Mouse (Mus musculus): ENCODE results near the gene Ptges3l. TPM values are rescaled to one million over a fixed set of nuclear protein-coding genes. Genes with fewer than 3 reads are reported as not detected.

The Ptges3l gene
- polyA plus RNA-seq, 1 experiment from 2014 or later: 24.1 TPM

DNA sequence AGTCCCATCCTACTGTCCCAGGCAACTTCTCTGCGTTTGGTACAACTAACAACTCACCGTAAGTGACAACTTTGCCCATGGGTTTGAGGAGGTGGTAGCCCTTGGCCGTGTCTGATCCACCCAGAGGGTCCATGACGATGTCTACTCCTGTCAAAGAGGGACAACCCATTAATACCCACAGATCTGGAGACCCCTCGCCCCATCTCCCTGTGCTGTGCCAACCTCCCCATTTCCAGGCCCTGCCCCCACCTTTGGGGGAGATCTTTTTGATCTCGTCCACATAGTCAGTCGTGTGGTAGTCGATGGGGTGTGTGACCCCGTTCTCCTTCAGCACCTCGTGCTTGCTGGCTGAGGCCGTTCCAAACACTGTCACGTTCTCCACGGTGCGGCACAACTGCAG is 37.0 kb upstream of the Ptges3l start:
- no peak for ATAC-seq (ENCODE audit: insufficient number of reproducible peaks, insufficient read depth, low FRiP score, low read depth)
- Histone ChIP-seq H3K9ac (replicated peaks; ENCODE audit: low read depth, low read length) (no peak overlapping the region), H3K4me3 (ENCODE audit: low read depth, low read length) (no peak overlapping the region), H3K36me3 (ENCODE audit: control insufficient read depth, insufficient read depth, low read length) (peaks cover 17% of the 10 kb centered on the region), H3K4me1 (ENCODE audit: control insufficient read depth, insufficient read depth, low read length) (peaks cover 34% of the 10 kb centered on the region), H3K27ac (ENCODE audit: low read length) (no peak overlapping the region), H3K27me3 (ENCODE audit: control insufficient read depth, insufficient read depth, low read length) (no peaks in the 10 kb centered on the region), H3K4me2 (replicated peaks; ENCODE audit: low read depth, low read length) (no peak overlapping the region), H3K9me3 (ENCODE audit: control insufficient read depth, low read depth, low read length) (no peaks in the 10 kb centered on the region)
- WGBS: 89% methylated on average over 14 of the region's 14 CpGs

DNA sequence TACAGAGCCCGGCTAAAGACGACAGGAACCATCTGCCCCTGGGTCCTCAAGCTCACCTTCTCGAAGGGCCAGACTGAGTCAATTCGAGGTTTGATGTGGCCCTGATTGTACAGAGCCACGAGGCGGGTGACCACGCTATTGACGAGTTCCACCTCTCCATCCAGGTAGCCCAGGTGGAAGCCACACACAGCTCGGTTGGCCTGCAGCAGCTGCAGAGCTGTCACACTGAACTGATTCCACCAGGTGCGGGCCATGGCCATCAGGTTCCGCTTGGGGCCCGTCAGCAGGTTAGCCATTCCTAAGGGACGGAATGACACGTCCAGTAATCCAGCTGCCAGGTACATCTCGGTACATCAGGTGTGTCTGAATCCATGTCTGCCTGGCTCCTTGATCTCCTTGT is 35.2 kb upstream of the Ptges3l start:
- H3K27me3 ChIP-seq (ENCODE audit: control insufficient read depth, insufficient read depth, low read length): no peaks in the 10 kb centered on the region
- peaks cover 34% of the 10 kb centered on the region for H3K4me1 ChIP-seq (ENCODE audit: control insufficient read depth, insufficient read depth, low read length)
- H3K9ac ChIP-seq (replicated peaks; ENCODE audit: low read depth, low read length): no peak overlapping the region
- H3K27ac ChIP-seq (ENCODE audit: low read length): no peak overlapping the region
- no peak overlapping the region for H3K4me3 ChIP-seq (ENCODE audit: low read depth, low read length)
- no peak overlapping the region for H3K4me2 ChIP-seq (replicated peaks; ENCODE audit: low read depth, low read length)
- H3K36me3 ChIP-seq (ENCODE audit: control insufficient read depth, insufficient read depth, low read length): peaks cover 17% of the 10 kb centered on the region
- ATAC-seq (ENCODE audit: insufficient number of reproducible peaks, insufficient read depth, low FRiP score, low read depth): no peak
- WGBS: 79% methylated on average over 15 of the region's 15 CpGs
- H3K9me3 ChIP-seq (ENCODE audit: control insufficient read depth, low read depth, low read length): no peaks in the 10 kb centered on the region

DNA sequence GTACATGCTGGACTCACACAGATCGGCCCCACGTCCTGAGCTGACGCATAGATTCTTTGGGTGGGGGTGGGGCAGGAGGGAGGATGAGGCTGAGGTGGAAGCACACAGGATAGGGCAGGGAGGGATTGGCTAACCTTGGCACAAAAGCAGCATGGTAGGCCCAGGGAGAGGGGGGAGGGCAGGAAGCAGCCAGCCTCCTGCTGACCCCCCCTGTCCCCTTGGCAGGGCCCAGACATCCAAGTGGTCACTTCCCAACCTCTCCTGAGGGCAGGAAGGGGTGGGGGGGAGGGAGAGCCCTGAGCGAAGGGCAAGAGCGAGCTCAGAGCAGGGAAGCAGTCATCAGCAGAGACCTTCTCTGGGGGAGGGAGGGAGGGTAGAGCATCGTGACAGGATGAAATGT is 34.6 kb upstream of the Ptges3l start:
- 38% methylated on average over 6 of the region's 6 CpGs for WGBS
- Histone ChIP-seq H3K9ac (replicated peaks; ENCODE audit: low read depth, low read length) (no peak overlapping the region), H3K4me1 (ENCODE audit: control insufficient read depth, insufficient read depth, low read length) (peaks cover 33% of the 10 kb centered on the region), H3K36me3 (ENCODE audit: control insufficient read depth, insufficient read depth, low read length) (peaks cover 17% of the 10 kb centered on the region), H3K27me3 (ENCODE audit: control insufficient read depth, insufficient read depth, low read length) (no peaks in the 10 kb centered on the region), H3K27ac (ENCODE audit: low read length) (no peak overlapping the region), H3K4me3 (ENCODE audit: low read depth, low read length) (no peak overlapping the region), H3K9me3 (ENCODE audit: control insufficient read depth, low read depth, low read length) (no peaks in the 10 kb centered on the region), H3K4me2 (replicated peaks; ENCODE audit: low read depth, low read length) (no peak overlapping the region)
- no peak for ATAC-seq (ENCODE audit: insufficient number of reproducible peaks, insufficient read depth, low FRiP score, low read depth)

DNA sequence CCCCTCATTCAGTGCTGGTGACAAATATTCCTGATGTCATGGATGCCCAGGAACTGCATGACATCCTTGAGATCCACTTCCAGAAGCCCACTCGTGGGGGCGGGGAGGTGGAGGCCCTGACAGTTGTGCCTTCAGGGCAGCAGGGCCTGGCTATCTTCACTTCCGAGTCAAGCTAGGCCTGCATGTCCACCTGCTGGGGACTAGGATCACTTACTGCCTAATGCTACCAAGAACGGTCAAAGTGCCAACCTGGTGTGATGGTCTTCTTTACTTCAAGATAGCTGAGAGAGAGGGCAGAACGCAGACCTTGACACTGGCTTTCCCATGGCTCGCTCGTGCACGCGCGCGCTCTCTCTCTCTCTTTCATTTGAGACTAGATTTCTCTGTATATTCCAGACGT is 33.1 kb upstream of the Ptges3l start:
- H3K4me2 ChIP-seq (replicated peaks; ENCODE audit: low read depth, low read length): no peak overlapping the region
- no peaks in the 10 kb centered on the region for H3K9me3 ChIP-seq (ENCODE audit: control insufficient read depth, low read depth, low read length)
- no peak for ATAC-seq (ENCODE audit: insufficient number of reproducible peaks, insufficient read depth, low FRiP score, low read depth)
- no peak overlapping the region for H3K4me3 ChIP-seq (ENCODE audit: low read depth, low read length)
- no peak overlapping the region for H3K27ac ChIP-seq (ENCODE audit: low read length)
- no peak overlapping the region for H3K9ac ChIP-seq (replicated peaks; ENCODE audit: low read depth, low read length)
- no peaks in the 10 kb centered on the region for H3K27me3 ChIP-seq (ENCODE audit: control insufficient read depth, insufficient read depth, low read length)
- peaks cover 21% of the 10 kb centered on the region for H3K4me1 ChIP-seq (ENCODE audit: control insufficient read depth, insufficient read depth, low read length)
- WGBS: 78% methylated on average over 12 of the region's 12 CpGs
- H3K36me3 ChIP-seq (ENCODE audit: control insufficient read depth, insufficient read depth, low read length): peaks cover 17% of the 10 kb centered on the region

DNA sequence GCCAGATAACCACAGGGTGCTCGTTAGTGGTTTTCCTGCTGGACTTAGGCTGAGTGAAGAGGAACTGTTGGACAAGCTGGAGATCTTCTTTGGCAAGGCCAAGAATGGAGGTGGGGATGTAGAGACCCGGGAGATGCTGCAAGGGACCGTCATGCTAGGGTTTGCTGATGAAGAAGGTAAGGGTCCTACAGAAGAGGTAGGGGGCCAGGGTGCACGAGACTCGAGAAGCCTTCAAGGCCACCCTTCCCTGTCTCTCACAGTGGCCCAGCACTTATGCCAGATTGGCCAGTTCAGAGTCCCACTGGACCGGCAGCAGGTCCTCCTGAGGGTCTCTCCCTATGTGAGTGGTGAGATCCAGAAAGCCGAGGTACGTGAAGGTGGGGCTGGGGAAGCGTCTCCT is 32.5 kb upstream of the Ptges3l start:
- H3K27ac ChIP-seq (ENCODE audit: low read length): no peak overlapping the region
- WGBS: 87% methylated on average over 9 of the region's 9 CpGs
- H3K9me3 ChIP-seq (ENCODE audit: control insufficient read depth, low read depth, low read length): no peaks in the 10 kb centered on the region
- H3K9ac ChIP-seq (replicated peaks; ENCODE audit: low read depth, low read length): no peak overlapping the region
- ATAC-seq (ENCODE audit: insufficient number of reproducible peaks, insufficient read depth, low FRiP score, low read depth): no peak
- H3K4me2 ChIP-seq (replicated peaks; ENCODE audit: low read depth, low read length): no peak overlapping the region
- H3K36me3 ChIP-seq (ENCODE audit: control insufficient read depth, insufficient read depth, low read length): peaks cover 17% of the 10 kb centered on the region
- H3K4me1 ChIP-seq (ENCODE audit: control insufficient read depth, insufficient read depth, low read length): peaks cover 21% of the 10 kb centered on the region
- H3K4me3 ChIP-seq (ENCODE audit: low read depth, low read length): no peak overlapping the region
- no peaks in the 10 kb centered on the region for H3K27me3 ChIP-seq (ENCODE audit: control insufficient read depth, insufficient read depth, low read length)

DNA sequence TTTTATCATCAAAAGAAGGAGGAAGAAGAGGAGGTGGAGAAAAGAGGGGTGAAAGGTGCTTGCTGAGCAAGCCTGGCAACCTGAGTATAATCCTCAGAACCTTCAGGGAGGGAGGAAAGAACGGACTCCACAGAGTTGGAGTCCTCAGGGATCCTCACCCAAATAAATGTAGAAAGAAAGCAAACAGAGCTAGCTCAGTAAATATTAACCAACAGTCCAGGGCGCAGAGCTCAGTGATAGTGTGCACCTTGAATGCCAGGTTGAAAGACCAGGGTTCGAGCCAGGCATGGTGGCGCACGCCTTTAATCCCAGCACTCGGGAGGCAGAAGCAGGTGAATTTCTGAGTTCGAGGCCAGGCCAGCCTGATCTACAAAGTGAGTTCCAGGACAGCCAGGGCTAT is 30.5 kb upstream of the Ptges3l start:
- 76% methylated on average over 7 of the region's 7 CpGs for WGBS
- Histone ChIP-seq H3K4me2 (replicated peaks; ENCODE audit: low read depth, low read length) (no peak overlapping the region), H3K27ac (ENCODE audit: low read length) (no peak overlapping the region), H3K4me1 (ENCODE audit: control insufficient read depth, insufficient read depth, low read length) (peaks cover 16% of the 10 kb centered on the region), H3K27me3 (ENCODE audit: control insufficient read depth, insufficient read depth, low read length) (no peaks in the 10 kb centered on the region), H3K4me3 (ENCODE audit: low read depth, low read length) (no peak overlapping the region), H3K36me3 (ENCODE audit: control insufficient read depth, insufficient read depth, low read length) (peaks cover 12% of the 10 kb centered on the region), H3K9ac (replicated peaks; ENCODE audit: low read depth, low read length) (no peak overlapping the region), H3K9me3 (ENCODE audit: control insufficient read depth, low read depth, low read length) (no peaks in the 10 kb centered on the region)
- ATAC-seq (ENCODE audit: insufficient number of reproducible peaks, insufficient read depth, low FRiP score, low read depth): no peak

DNA sequence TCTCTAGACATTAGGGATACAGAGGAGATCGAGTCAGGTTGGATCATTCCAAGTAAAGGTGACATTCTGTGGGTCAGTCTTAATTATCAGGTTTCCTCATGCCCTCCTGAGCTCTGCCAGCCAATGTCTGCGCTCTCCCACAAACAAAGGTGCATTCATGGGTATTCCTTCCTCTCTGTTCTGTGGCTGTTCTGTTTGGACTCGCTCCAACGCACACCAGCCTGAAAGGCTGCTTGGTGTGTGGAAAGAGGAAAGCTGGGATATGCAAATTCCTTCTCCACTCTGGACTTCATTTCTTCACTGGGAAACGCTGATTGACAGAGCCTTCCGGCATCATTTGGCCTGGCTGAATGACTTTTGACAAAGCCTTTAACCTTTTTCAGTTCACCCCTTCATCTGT is 29.6 kb upstream of the Ptges3l start:
- H3K4me2 ChIP-seq (replicated peaks; ENCODE audit: low read depth, low read length): no peak overlapping the region
- ATAC-seq (ENCODE audit: insufficient number of reproducible peaks, insufficient read depth, low FRiP score, low read depth): no peak
- peaks cover 12% of the 10 kb centered on the region for H3K4me1 ChIP-seq (ENCODE audit: control insufficient read depth, insufficient read depth, low read length)
- H3K27ac ChIP-seq (ENCODE audit: low read length): no peak overlapping the region
- WGBS: 73% methylated on average over 6 of the region's 6 CpGs
- no peak overlapping the region for H3K4me3 ChIP-seq (ENCODE audit: low read depth, low read length)
- H3K36me3 ChIP-seq (ENCODE audit: control insufficient read depth, insufficient read depth, low read length): peaks cover 4% of the 10 kb centered on the region; the same call in 1 of the 2 replicates
- H3K27me3 ChIP-seq (ENCODE audit: control insufficient read depth, insufficient read depth, low read length): no peaks in the 10 kb centered on the region
- H3K9me3 ChIP-seq (ENCODE audit: control insufficient read depth, low read depth, low read length): no peaks in the 10 kb centered on the region
- H3K9ac ChIP-seq (replicated peaks; ENCODE audit: low read depth, low read length): no peak overlapping the region

DNA sequence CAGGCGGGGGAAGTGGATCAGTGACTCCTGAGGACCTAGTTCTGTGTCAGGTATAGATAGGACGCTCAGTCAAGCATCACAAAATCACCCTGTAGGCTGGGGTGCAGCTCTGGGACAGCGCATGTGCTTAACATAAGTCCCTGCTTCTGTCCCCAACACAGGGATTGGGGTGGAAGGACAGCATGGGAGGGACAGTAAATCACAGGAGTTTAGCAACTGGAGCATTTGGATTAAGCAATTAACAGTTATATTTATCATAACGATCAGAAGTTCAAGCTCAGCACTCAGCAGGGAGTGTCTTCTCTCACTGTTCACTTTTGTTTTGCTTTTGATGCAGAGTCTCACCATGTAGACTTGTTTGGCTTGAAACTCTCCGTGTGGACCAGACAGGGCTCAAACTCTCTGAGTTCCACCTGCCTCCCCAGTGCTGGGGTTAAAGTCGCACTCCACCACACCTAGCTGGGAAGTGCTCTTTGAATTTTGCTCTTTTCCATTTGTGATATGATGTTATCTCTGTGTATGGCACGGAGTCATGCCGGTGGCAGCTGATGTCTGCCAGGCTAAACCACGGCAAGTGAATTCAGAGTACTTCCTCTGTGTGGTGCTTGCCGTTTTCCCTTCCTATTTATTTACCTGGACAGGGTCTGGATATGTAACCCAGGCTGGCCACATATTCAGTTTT is 27.1 kb upstream of the Ptges3l start:
- H3K27me3 ChIP-seq (ENCODE audit: control insufficient read depth, insufficient read depth, low read length): no peaks in the 10 kb centered on the region
- 67% methylated on average over 10 of the region's 10 CpGs for WGBS
- H3K4me1 ChIP-seq (ENCODE audit: control insufficient read depth, insufficient read depth, low read length): peaks cover 2% of the 10 kb centered on the region; the same call in 1 of the 2 replicates
- no peak overlapping the region for H3K4me3 ChIP-seq (ENCODE audit: low read depth, low read length)
- no peaks in the 10 kb centered on the region; the same call in 1 of the 2 replicates for H3K36me3 ChIP-seq (ENCODE audit: control insufficient read depth, insufficient read depth, low read length)
- no peaks in the 10 kb centered on the region for H3K9me3 ChIP-seq (ENCODE audit: control insufficient read depth, low read depth, low read length)
- no peak overlapping the region for H3K4me2 ChIP-seq (replicated peaks; ENCODE audit: low read depth, low read length)
- H3K9ac ChIP-seq (replicated peaks; ENCODE audit: low read depth, low read length): no peak overlapping the region
- ATAC-seq (ENCODE audit: insufficient number of reproducible peaks, insufficient read depth, low FRiP score, low read depth): no peak
- no peak overlapping the region for H3K27ac ChIP-seq (ENCODE audit: low read length)

DNA sequence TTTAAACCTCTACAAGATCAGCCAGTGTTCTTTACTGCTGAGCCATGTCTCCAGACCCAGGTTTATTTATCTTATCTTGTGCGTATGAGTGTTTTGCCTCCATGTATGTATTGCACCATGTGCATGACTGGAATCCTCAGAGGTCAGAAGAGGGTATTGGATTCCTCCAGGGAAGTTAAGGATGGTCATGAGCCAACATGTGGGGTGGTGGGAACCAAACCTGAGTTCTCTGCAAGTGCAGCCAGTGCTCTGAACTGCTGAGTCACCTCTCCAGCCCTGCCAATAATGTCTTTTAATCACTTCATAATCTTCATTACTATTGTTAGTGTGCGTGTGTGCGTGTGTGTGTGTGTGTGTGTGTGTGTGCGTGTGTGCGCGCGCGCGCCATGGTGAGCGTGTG is 26.4 kb upstream of the Ptges3l start:
- H3K4me3 ChIP-seq (ENCODE audit: low read depth, low read length): no peak overlapping the region
- H3K9ac ChIP-seq (replicated peaks; ENCODE audit: low read depth, low read length): no peak overlapping the region
- H3K27me3 ChIP-seq (ENCODE audit: control insufficient read depth, insufficient read depth, low read length): no peaks in the 10 kb centered on the region
- 91% methylated on average over 10 of the region's 10 CpGs for WGBS
- no peaks in the 10 kb centered on the region for H3K36me3 ChIP-seq (ENCODE audit: control insufficient read depth, insufficient read depth, low read length)
- H3K4me2 ChIP-seq (replicated peaks; ENCODE audit: low read depth, low read length): no peak overlapping the region
- no peaks in the 10 kb centered on the region for H3K9me3 ChIP-seq (ENCODE audit: control insufficient read depth, low read depth, low read length)
- H3K4me1 ChIP-seq (ENCODE audit: control insufficient read depth, insufficient read depth, low read length): peaks cover 2% of the 10 kb centered on the region; the same call in 1 of the 2 replicates
- H3K27ac ChIP-seq (ENCODE audit: low read length): no peak overlapping the region
- ATAC-seq (ENCODE audit: insufficient number of reproducible peaks, insufficient read depth, low FRiP score, low read depth): no peak

Measured in stomach, embryonic 14.5 days (tissue).